Mouse (Mus musculus): ENCODE data around the gene Lmx1a. TPM values are rescaled to one million over a fixed set of nuclear protein-coding genes. Genes with fewer than 3 reads are reported as not detected.

The Lmx1a gene
- polyA plus RNA-seq (2016; fragmentation: Nextera tagmentation; extraction: Ambion mirVana): 2.1 and 2.3 TPM in 2 replicates

GRCm38 (mm10) chr1:167689232-167689261, at the start of gene Lmx1a:
TSS of gene Lmx1a (plus strand) at chr1:167689237.
- no peak for ATAC-seq (ENCODE audit: low FRiP score, low read depth)
- H3K9me3 ChIP-seq: peaks cover 4% of the 10 kb centered on the region
- WGBS: 0% methylated on average over 3 of the region's 3 CpGs

GRCm38 (mm10) chr1:167644866-167645537, 44.0 kb upstream of the Lmx1a start:
- Histone ChIP-seq H3K36me3 (no peaks in the 10 kb centered on the region), H3K4me2 (replicated peaks) (no peak overlapping the region; the same call in 1 of the 2 replicates), H3K27me3 (replicated peaks) (no peaks in the 10 kb centered on the region; the same call in 1 of the 2 replicates), H3K4me3 (no peak overlapping the region), H3K4me1 (no peaks in the 10 kb centered on the region), H3K27ac (no peak overlapping the region), H3K9me3 (no peaks in the 10 kb centered on the region), H3K9ac (no peak overlapping the region)
- WGBS: 19% methylated on average over 16 of the region's 16 CpGs
- peak; percentile 86 for ATAC-seq (ENCODE audit: low FRiP score, low read depth)

More at GRCm38 (mm10) chr1:167689232-167689261, at the start of gene Lmx1a:
- Histone ChIP-seq H3K4me2 (replicated peaks) (peak within 1 kb of the TSS; percentile 86), H3K4me1 (peaks cover 24% of the 10 kb centered on the region), H3K27ac (no peak within 1 kb of the TSS), H3K4me3 (peak within 1 kb of the TSS; percentile 43), H3K9ac (peak within 1 kb of the TSS; percentile 51), H3K36me3 (no peaks in the 10 kb centered on the region), H3K27me3 (replicated peaks) (peaks cover 80% of the 10 kb centered on the region)

- Histone ChIP-seq H3K9ac (no peak overlapping the region), H3K36me3 (no peaks in the 10 kb centered on the region)
- ATAC-seq (ENCODE audit: low FRiP score, low read depth): no peak
Observed at GRCm38 (mm10) chr1:167648670-167649069, 40.4 kb upstream of the Lmx1a start.

GRCm38 (mm10) chr1:167649122-167649633, 39.9 kb upstream of the Lmx1a start:
- H3K4me1 ChIP-seq: no peaks in the 10 kb centered on the region
- no peaks in the 10 kb centered on the region for H3K9me3 ChIP-seq
- H3K27ac ChIP-seq: no peak overlapping the region
- ATAC-seq (ENCODE audit: low FRiP score, low read depth): no peak
- no peaks in the 10 kb centered on the region for H3K27me3 ChIP-seq (replicated peaks)
- H3K36me3 ChIP-seq: no peaks in the 10 kb centered on the region
- WGBS: 81% methylated on average over 11 of the region's 11 CpGs
- H3K4me3 ChIP-seq: no peak overlapping the region
- H3K4me2 ChIP-seq (replicated peaks): no peak overlapping the region
- no peak overlapping the region for H3K9ac ChIP-seq

More at GRCm38 (mm10) chr1:167648670-167649069, 40.4 kb upstream of the Lmx1a start:
- Histone ChIP-seq H3K27me3 (replicated peaks) (no peaks in the 10 kb centered on the region), H3K9me3 (no peaks in the 10 kb centered on the region), H3K4me3 (no peak overlapping the region), H3K27ac (no peak overlapping the region), H3K4me1 (no peaks in the 10 kb centered on the region), H3K4me2 (replicated peaks) (no peak overlapping the region)
- 87% methylated on average over 3 of the region's 3 CpGs for WGBS

DNA sequence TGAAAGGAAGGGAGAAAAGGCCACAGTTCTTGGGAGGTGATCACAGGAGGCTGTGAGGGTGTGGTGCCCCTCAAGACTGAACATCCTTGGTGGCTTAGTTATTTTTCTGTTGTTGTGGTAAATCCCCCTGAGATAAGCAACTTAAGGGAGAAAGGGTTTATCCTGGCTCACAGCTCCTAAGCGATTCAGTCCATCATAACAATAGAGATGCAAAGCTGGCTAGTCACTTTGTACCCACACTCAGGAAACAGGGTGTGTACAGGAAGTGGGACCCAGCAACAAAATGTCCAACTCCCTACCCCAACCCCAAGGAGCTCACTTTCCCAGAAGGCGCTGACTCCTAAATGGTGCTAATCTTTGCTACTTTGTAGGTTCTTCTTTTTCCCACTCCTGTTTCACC, 36.7 kb upstream of the Lmx1a start:
- no peaks in the 10 kb centered on the region for H3K36me3 ChIP-seq
- no peaks in the 10 kb centered on the region for H3K4me1 ChIP-seq
- WGBS: 79% methylated on average over 2 of the region's 2 CpGs
- H3K4me2 ChIP-seq (replicated peaks): no peak overlapping the region
- H3K27ac ChIP-seq: no peak overlapping the region
- H3K9me3 ChIP-seq: no peaks in the 10 kb centered on the region
- no peak overlapping the region for H3K9ac ChIP-seq
- no peak for ATAC-seq (ENCODE audit: low FRiP score, low read depth)
- no peaks in the 10 kb centered on the region for H3K27me3 ChIP-seq (replicated peaks)
- no peak overlapping the region for H3K4me3 ChIP-seq

GRCm38 (mm10) chr1:167659065-167659464, 30.0 kb upstream of the Lmx1a start:
- Histone ChIP-seq H3K9ac (no peak overlapping the region), H3K36me3 (no peaks in the 10 kb centered on the region), H3K9me3 (no peaks in the 10 kb centered on the region), H3K27me3 (replicated peaks) (peaks cover 31% of the 10 kb centered on the region), H3K4me1 (peaks cover 14% of the 10 kb centered on the region), H3K4me2 (replicated peaks) (no peak overlapping the region), H3K4me3 (no peak overlapping the region), H3K27ac (no peak overlapping the region)
- ATAC-seq (ENCODE audit: low FRiP score, low read depth): no peak
- 87% methylated on average over 3 of the region's 3 CpGs for WGBS

DNA sequence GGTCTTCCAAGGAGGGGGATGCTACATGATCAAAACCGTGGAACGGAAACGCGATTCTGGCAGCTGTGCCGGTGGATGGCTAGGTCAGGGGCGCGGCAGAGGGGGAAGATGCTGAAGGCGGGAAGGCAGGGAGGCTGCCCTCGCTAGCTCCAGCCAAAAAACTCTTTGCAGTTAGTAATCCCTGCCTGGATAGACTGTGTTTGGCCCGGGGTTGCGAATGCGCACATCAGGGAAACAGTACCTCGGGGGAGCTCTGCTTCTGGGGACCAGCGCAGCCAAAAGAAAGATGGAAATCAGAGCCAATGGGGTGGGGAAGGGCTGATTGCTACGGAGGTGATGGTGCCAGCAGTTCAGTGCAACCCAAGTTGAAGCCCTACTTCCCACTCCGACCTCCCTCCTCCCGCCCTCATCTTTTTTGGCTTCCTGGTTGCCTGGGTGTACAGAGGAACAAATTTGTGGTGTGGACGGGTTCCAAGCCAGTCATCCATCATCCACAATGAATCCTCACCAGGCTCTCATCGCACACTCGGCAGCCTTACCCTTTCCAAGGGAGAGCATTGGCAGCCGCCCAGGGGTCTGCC, 28.4 kb upstream of the Lmx1a start:
- 1% methylated on average over 21 of the region's 21 CpGs for whole genome bisulfite sequencing
- ATAC-seq (ENCODE audit: low FRiP score, low read depth): peak; percentile 46
- Histone ChIP-seq H3K27me3 (replicated peaks) (peaks cover 31% of the 10 kb centered on the region), H3K4me1 (peaks cover 14% of the 10 kb centered on the region), H3K9ac (no peak overlapping the region), H3K9me3 (no peaks in the 10 kb centered on the region), H3K27ac (no peak overlapping the region), H3K4me2 (replicated peaks) (peak overlapping the region; percentile 61), H3K4me3 (peak overlapping the region; percentile 20), H3K36me3 (no peaks in the 10 kb centered on the region)

- Histone ChIP-seq H3K4me1 (peaks cover 14% of the 10 kb centered on the region), H3K9me3 (no peaks in the 10 kb centered on the region), H3K4me3 (peak overlapping the region; percentile 20), H3K27me3 (replicated peaks) (peaks cover 31% of the 10 kb centered on the region), H3K27ac (no peak overlapping the region), H3K4me2 (replicated peaks) (peak overlapping the region; percentile 61), H3K36me3 (no peaks in the 10 kb centered on the region), H3K9ac (no peak overlapping the region)
- WGBS: 1% methylated on average over 19 of the region's 19 CpGs
- ATAC-seq (ENCODE audit: low FRiP score, low read depth): peak; percentile 43
Observed at GRCm38 (mm10) chr1:167661123-167661522, 27.9 kb upstream of the Lmx1a start.

GRCm38 (mm10) chr1:167663136-167663535, 25.9 kb upstream of the Lmx1a start:
- Histone ChIP-seq H3K4me3 (no peak overlapping the region), H3K36me3 (no peaks in the 10 kb centered on the region), H3K27me3 (replicated peaks) (peaks cover 35% of the 10 kb centered on the region), H3K27ac (no peak overlapping the region), H3K4me1 (peaks cover 14% of the 10 kb centered on the region), H3K4me2 (replicated peaks) (no peak overlapping the region), H3K9me3 (no peaks in the 10 kb centered on the region), H3K9ac (no peak overlapping the region)
- ATAC-seq (ENCODE audit: low FRiP score, low read depth): no peak
- WGBS: 45% methylated on average over 5 of the region's 5 CpGs

DNA sequence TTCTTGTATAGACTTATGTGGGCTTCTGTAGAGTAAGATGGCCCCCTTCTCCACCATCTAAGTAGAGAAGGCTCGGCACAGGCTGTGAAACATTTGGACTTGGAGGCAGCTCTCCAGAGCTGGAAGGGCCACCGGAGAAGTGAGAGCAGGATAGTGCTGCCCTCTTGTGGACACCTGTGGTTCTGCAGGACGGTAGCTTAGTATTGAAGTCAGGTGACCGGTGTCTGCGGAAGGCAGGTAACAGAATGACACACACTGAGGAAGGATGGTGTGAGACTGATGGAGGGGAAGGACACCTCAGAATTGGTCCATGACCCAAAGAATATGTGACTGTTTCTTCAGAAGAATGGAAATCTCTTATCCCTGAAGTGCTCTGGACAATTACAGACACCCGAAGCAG, 19.2 kb upstream of the Lmx1a start:
- ATAC-seq (ENCODE audit: low FRiP score, low read depth): no peak
- H3K9me3 ChIP-seq: no peaks in the 10 kb centered on the region
- 30% methylated on average over 6 of the region's 6 CpGs for WGBS
- no peak overlapping the region for H3K4me2 ChIP-seq (replicated peaks)
- no peaks in the 10 kb centered on the region; the same call in 1 of the 2 replicates for H3K4me1 ChIP-seq
- no peak overlapping the region for H3K27ac ChIP-seq
- H3K36me3 ChIP-seq: no peaks in the 10 kb centered on the region
- no peak overlapping the region for H3K4me3 ChIP-seq
- no peak overlapping the region for H3K9ac ChIP-seq
- H3K27me3 ChIP-seq (replicated peaks): peaks cover 27% of the 10 kb centered on the region

- H3K27me3 ChIP-seq (replicated peaks): peaks cover 24% of the 10 kb centered on the region
- no peaks in the 10 kb centered on the region for H3K9me3 ChIP-seq
- H3K9ac ChIP-seq: no peak overlapping the region
- no peak overlapping the region for H3K4me3 ChIP-seq
- H3K27ac ChIP-seq: no peak overlapping the region
- no peak overlapping the region for H3K4me2 ChIP-seq (replicated peaks)
- ATAC-seq (ENCODE audit: low FRiP score, low read depth): no peak
- no peaks in the 10 kb centered on the region; the same call in 1 of the 2 replicates for H3K4me1 ChIP-seq
- 26% methylated on average over 17 of the region's 17 CpGs for WGBS
- no peaks in the 10 kb centered on the region for H3K36me3 ChIP-seq
Observed at GRCm38 (mm10) chr1:167672433-167672987, 16.5 kb upstream of the Lmx1a start.

DNA sequence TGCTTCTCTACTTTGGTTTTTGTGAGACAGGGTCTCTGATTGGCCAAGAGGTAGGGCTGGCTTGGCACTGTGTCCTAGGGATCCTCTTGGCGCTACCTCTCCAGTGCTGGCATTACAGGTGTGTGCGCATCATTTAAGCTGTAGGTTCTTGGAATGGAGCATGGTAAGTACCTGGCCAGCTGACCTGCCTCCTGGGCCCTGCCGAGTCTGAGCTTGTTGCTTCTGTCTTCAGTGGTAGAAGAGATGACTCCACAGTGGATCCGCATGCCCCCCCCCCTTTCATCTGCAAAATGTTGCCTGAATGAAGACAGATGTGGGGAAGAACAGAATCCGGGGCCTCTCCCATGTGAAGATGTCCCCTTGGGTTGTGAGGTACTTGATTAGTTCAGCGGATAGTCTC, 10.0 kb upstream of the Lmx1a start:
- peaks cover 2% of the 10 kb centered on the region; the same call in 1 of the 2 replicates for H3K27me3 ChIP-seq (replicated peaks)
- no peak overlapping the region for H3K4me2 ChIP-seq (replicated peaks)

DNA sequence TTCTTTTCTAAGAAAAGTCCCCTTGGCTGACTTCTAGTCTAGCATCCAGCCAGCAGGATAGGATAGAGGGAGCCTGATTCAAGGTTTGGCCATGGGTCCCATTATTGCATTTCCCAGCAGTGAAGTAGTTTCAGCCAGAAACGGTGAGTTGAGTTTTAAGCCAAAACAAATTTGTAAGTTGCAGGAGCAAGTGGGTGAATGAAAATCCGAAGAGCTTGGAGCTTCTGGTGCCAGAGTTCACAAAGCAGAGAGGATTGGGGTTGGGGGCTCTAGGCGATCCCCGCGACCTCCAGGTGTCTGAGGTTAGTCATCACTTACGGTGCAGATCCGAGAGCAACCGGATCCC, 1.1 kb upstream of the Lmx1a start:
- H3K9ac ChIP-seq: no peak overlapping the region
- WGBS: under 1% methylated on average over 8 of the region's 8 CpGs
- peaks cover 4% of the 10 kb centered on the region for H3K9me3 ChIP-seq
- peaks cover 71% of the 10 kb centered on the region for H3K27me3 ChIP-seq (replicated peaks)
- H3K4me3 ChIP-seq: peak overlapping the region; percentile 43; the same call in 1 of the 2 replicates
- no peaks in the 10 kb centered on the region for H3K36me3 ChIP-seq
- H3K27ac ChIP-seq: no peak overlapping the region
- ATAC-seq (ENCODE audit: low FRiP score, low read depth): no peak
- H3K4me1 ChIP-seq: peaks cover 24% of the 10 kb centered on the region
- H3K4me2 ChIP-seq (replicated peaks): peak overlapping the region; percentile 86

More for the DNA sequence above, 10.0 kb upstream of the Lmx1a start:
- Histone ChIP-seq H3K36me3 (no peaks in the 10 kb centered on the region), H3K27ac (no peak overlapping the region), H3K4me3 (no peak overlapping the region), H3K9ac (no peak overlapping the region), H3K4me1 (no peaks in the 10 kb centered on the region), H3K9me3 (peaks cover 12% of the 10 kb centered on the region)
- 96% methylated on average over 6 of the region's 6 CpGs for WGBS
- ATAC-seq (ENCODE audit: low FRiP score, low read depth): no peak

All from neural tube, embryonic 12.5 days (tissue).